Mouse (Mus musculus) forebrain, embryonic 15.5 days (tissue): Measurements from ENCODE around the gene Bcas3. TPM values are rescaled to one million over a fixed set of nuclear protein-coding genes. Genes with fewer than 3 reads are reported as not detected.

Experiments used
- ATAC-seq: fragments of 200-750 bp; cut with Nextera tagmentation; replicated peaks from 2 replicates; pipeline ENCODE4 v1.8.0; 2017; ENCODE audit warnings: mild to moderate bottlenecking, moderate TSS enrichment, moderate library complexity
- H3K27ac ChIP-seq: fragments of 300-500 bp; sonication (generic); replicated peaks from 2 replicates; pipeline ENCODE4 v1.5.1; 2015; ENCODE audit warnings: mild to moderate bottlenecking, inconsistent platforms
- H3K27me3 ChIP-seq: fragments of 300-500 bp; sonication (generic); 2 replicates; pipeline ENCODE4 v1.6.1; 2015; ENCODE audit warnings: inconsistent platforms
- H3K36me3 ChIP-seq: fragments of 300-500 bp; sonication (generic); 2 replicates; pipeline ENCODE4 v1.6.1; 2015; ENCODE audit warnings: mild to moderate bottlenecking, inconsistent platforms
- H3K4me1 ChIP-seq: fragments of 300-500 bp; sonication (generic); 2 replicates; pipeline ENCODE4 v1.6.1; 2015; ENCODE audit warnings: inconsistent platforms
- H3K4me2 ChIP-seq: fragments of 300-500 bp; sonication (generic); replicated peaks from 2 replicates; pipeline ENCODE4 v1.6.1; 2015; ENCODE audit warnings: mild to moderate bottlenecking, inconsistent platforms
- H3K4me3 ChIP-seq: fragments of 300-500 bp; sonication (generic); 2 replicates; pipeline ENCODE4 v1.5.1; 2015; ENCODE audit warnings: mild to moderate bottlenecking, inconsistent platforms
- H3K9ac ChIP-seq: fragments of 300-500 bp; sonication (generic); replicated peaks from 2 replicates; pipeline ENCODE4 v1.6.1; 2015; ENCODE audit warnings: mild to moderate bottlenecking, inconsistent platforms
- H3K9me3 ChIP-seq: fragments of 300-500 bp; sonication (generic); 2 replicates; pipeline ENCODE4 v1.6.1; 2016; ENCODE audit warnings: inconsistent platforms
- WGBS: fragments of 180-500 bp; shearing (Covaris S2); methylation state at CpG from one replicate; pipeline ENCODE4 v1.1.7; 2015; ENCODE audit warnings: mixed read lengths; 5-methylcytosine and 5-hydroxymethylcytosine counted together
- polyA plus RNA-seq: library from polyadenylated mRNA; unstranded; fragments of >200 nt; fragmentation: Nextera tagmentation; extraction: Ambion mirVana; gene quantifications from 2 replicates; pipeline ENCODE4 v1.2.1, GENCODE M21; 2015

Bcas3 gene
- polyA plus RNA-seq, 1 experiment from 2014 or later, result 30.1 TPM

GRCm38 (mm10) chr11:85565068-85565467, 212.1 kb downstream of the Bcas3 start:
- no peak overlapping the region for H3K27ac ChIP-seq
- H3K9me3 ChIP-seq, result no peaks in the 10 kb centered on the region
- H3K9ac ChIP-seq, result no peak overlapping the region
- 87% methylated on average over 2 of the region's 2 CpGs for WGBS
- no peak overlapping the region for H3K4me2 ChIP-seq
- no peaks in the 10 kb centered on the region for H3K4me1 ChIP-seq
- no peaks in the 10 kb centered on the region for H3K27me3 ChIP-seq
- no peak overlapping the region for H3K4me3 ChIP-seq
- no peaks in the 10 kb centered on the region for H3K36me3 ChIP-seq
- ATAC-seq, result no peak

DNA sequence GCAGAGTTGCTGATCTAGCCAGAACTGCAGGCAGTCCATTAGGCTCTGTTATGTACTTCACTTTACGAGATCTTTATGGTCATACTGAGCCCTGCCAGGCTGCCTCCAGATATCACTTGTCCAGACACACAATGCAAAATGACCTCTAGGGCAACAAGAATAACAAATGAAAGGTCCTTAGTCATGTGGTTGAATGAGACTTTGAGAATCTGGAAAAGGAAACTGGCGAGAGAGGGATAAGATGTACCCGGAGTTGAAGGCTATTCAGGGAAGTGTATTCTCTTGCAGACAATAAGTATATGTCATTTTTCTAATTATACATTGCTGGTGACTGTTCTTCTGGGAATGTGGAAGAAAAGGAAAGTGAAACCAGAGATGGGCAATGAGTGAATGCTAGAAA, 218.1 kb downstream of the Bcas3 start:
- H3K4me3 ChIP-seq, result no peak overlapping the region
- H3K4me1 ChIP-seq, result no peaks in the 10 kb centered on the region
- no peak overlapping the region for H3K27ac ChIP-seq
- no peak overlapping the region for H3K9ac ChIP-seq
- no peak overlapping the region for H3K4me2 ChIP-seq
- ATAC-seq, result no peak
- no peaks in the 10 kb centered on the region for H3K9me3 ChIP-seq
- H3K27me3 ChIP-seq, result no peaks in the 10 kb centered on the region
- H3K36me3 ChIP-seq, result no peaks in the 10 kb centered on the region
- WGBS, result 44% methylated on average over 3 of the region's 3 CpGs

GRCm38 (mm10) chr11:85571936-85572335, 219.0 kb downstream of the Bcas3 start:
- WGBS, result 10% methylated on average over 5 of the region's 5 CpGs
- no peak for ATAC-seq

DNA sequence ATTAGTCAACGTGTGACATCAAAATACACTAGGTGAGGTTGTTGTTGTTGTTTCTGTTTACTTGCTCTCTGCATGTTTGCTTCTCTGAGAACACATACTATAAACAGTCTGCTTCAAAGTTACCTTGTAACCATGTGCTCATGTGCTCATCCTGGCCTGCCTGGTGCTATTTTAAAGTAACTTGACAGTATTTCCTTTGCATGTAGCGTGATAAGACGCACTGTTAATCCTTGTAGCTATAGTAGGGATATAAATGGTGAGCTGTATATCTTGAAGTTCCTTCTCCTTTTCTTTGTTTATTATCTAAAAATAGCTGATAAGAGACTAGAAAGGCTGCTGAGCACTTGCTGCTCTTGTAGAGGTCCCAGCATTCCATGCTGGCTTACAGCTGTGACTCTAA, 219.6 kb downstream of the Bcas3 start:
- H3K36me3 ChIP-seq, result no peaks in the 10 kb centered on the region
- no peak overlapping the region for H3K9ac ChIP-seq
- no peaks in the 10 kb centered on the region for H3K4me1 ChIP-seq
- H3K4me3 ChIP-seq, result no peak overlapping the region
- H3K9me3 ChIP-seq, result no peaks in the 10 kb centered on the region
- no peak for ATAC-seq
- H3K27me3 ChIP-seq, result no peaks in the 10 kb centered on the region
- no peak overlapping the region for H3K4me2 ChIP-seq
- no peak overlapping the region for H3K27ac ChIP-seq
- 75% methylated on average over 3 of the region's 3 CpGs for WGBS

More at GRCm38 (mm10) chr11:85571936-85572335, 219.0 kb downstream of the Bcas3 start:
- no peaks in the 10 kb centered on the region for H3K9me3 ChIP-seq
- H3K4me1 ChIP-seq, result no peaks in the 10 kb centered on the region
- no peak overlapping the region for H3K27ac ChIP-seq
- no peak overlapping the region for H3K4me2 ChIP-seq
- no peaks in the 10 kb centered on the region for H3K36me3 ChIP-seq
- H3K4me3 ChIP-seq, result no peak overlapping the region
- H3K9ac ChIP-seq, result no peak overlapping the region
- no peaks in the 10 kb centered on the region for H3K27me3 ChIP-seq

- no peaks in the 10 kb centered on the region for H3K27me3 ChIP-seq
- no peak for ATAC-seq
- no peaks in the 10 kb centered on the region for H3K9me3 ChIP-seq
- no peak overlapping the region for H3K9ac ChIP-seq
- H3K4me1 ChIP-seq, result no peaks in the 10 kb centered on the region
- H3K36me3 ChIP-seq, result no peaks in the 10 kb centered on the region
- H3K4me2 ChIP-seq, result no peak overlapping the region
- no peak overlapping the region for H3K4me3 ChIP-seq
- no peak overlapping the region for H3K27ac ChIP-seq
- WGBS, result 12% methylated on average over 4 of the region's 4 CpGs
Measured at GRCm38 (mm10) chr11:85574496-85574895, 221.5 kb downstream of the Bcas3 start.

DNA sequence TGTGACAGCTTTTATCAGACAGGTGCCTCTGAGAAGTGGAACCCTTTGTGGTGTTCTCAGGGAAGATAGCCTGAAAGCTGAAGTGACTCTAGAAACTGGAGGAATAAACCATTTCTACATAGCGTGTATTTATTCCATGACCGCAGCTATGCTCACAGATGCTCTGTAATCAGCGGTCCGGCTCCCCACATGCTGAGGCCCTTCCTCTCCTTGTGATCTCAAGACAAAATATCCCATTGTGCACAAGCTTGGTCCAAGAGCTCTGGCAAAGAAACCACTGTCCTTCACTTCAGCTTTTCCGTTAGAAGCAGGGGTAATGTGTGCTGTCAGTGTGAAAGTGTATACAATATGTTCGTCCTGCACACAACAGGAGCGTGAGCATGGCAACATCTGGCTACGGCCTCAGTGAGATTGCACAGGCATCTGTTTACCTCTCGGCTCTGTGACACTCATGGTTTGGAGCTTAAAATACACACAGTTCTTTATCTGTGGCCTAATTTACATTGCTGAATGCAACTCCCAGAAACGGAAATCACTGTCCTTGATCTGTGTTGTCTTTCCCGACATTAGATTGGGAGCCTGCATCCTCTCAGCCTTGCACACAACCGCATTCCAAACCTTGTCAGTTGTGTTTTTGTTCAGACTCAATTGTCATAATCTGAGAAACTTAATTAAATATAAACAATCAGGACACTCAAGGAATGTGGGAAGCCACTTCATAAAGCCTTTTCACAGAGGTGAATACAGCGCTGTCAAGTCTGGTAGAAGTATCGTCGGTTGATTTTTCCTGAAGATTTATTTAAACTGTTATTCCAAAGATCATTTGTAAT, 225.1 kb downstream of the Bcas3 start:
- Histone ChIP-seq H3K4me3 (no peak overlapping the region), H3K4me1 (no peaks in the 10 kb centered on the region), H3K4me2 (no peak overlapping the region), H3K27ac (no peak overlapping the region), H3K9ac (no peak overlapping the region), H3K36me3 (no peaks in the 10 kb centered on the region), H3K27me3 (no peaks in the 10 kb centered on the region), H3K9me3 (no peaks in the 10 kb centered on the region)
- ATAC-seq, result no peak
- 47% methylated on average over 15 of the region's 15 CpGs for WGBS

GRCm38 (mm10) chr11:85584086-85584485, 231.1 kb downstream of the Bcas3 start:
- 46% methylated on average over 8 of the region's 8 CpGs for WGBS
- Histone ChIP-seq H3K4me2 (no peak overlapping the region), H3K27ac (no peak overlapping the region), H3K9ac (no peak overlapping the region), H3K4me1 (no peaks in the 10 kb centered on the region), H3K4me3 (no peak overlapping the region), H3K36me3 (no peaks in the 10 kb centered on the region), H3K9me3 (no peaks in the 10 kb centered on the region), H3K27me3 (no peaks in the 10 kb centered on the region)
- no peak for ATAC-seq

DNA sequence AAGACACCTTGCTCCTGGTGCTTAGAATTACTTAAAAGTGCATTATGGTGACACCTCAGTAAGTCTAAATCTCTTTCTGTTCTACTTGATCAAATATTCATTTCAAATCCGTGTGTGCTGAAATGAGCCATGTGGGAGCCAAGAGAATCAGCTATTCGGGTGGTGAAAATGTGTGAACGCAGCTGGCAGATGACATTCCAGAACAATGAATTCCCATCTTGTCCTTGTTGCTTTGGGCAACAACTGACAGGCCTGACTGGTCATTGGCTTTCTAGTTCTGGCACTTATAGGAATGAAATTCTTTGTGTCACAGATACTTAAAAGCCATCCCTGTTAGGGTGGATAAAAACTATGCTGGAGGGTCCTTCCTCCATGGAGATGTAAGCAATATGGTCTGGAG, 240.7 kb downstream of the Bcas3 start:
- no peak for ATAC-seq
- 67% methylated on average over 3 of the region's 3 CpGs for WGBS

DNA sequence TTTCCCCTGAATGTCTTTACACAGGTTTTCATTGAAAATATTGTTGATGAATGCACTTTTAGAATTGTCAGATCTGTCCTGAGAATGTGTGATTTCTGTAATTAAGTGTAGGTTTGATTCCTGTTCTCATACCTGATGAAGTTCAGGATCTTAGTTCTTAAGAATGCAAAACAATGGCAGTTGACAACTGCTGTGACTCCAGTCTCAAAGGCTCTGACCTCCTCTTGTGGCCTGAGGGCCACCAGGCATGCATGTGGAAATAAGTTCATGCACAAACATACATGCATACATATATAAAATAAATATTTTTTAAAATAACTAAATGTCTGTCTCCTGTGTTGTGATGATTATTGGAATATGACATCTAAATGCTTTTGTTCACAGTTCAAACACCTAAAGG, 246.3 kb downstream of the Bcas3 start:
- H3K36me3 ChIP-seq, result no peaks in the 10 kb centered on the region
- no peak overlapping the region for H3K9ac ChIP-seq
- no peak overlapping the region for H3K4me2 ChIP-seq
- H3K4me3 ChIP-seq, result no peak overlapping the region
- H3K27me3 ChIP-seq, result no peaks in the 10 kb centered on the region
- no peak for ATAC-seq
- H3K27ac ChIP-seq, result no peak overlapping the region
- H3K9me3 ChIP-seq, result no peaks in the 10 kb centered on the region
- H3K4me1 ChIP-seq, result no peaks in the 10 kb centered on the region

More for the DNA sequence above, 240.7 kb downstream of the Bcas3 start:
- H3K4me1 ChIP-seq, result no peaks in the 10 kb centered on the region
- no peak overlapping the region for H3K9ac ChIP-seq
- no peak overlapping the region for H3K27ac ChIP-seq
- H3K27me3 ChIP-seq, result no peaks in the 10 kb centered on the region
- H3K4me3 ChIP-seq, result no peak overlapping the region
- H3K36me3 ChIP-seq, result no peaks in the 10 kb centered on the region
- H3K9me3 ChIP-seq, result no peaks in the 10 kb centered on the region
- H3K4me2 ChIP-seq, result no peak overlapping the region

DNA sequence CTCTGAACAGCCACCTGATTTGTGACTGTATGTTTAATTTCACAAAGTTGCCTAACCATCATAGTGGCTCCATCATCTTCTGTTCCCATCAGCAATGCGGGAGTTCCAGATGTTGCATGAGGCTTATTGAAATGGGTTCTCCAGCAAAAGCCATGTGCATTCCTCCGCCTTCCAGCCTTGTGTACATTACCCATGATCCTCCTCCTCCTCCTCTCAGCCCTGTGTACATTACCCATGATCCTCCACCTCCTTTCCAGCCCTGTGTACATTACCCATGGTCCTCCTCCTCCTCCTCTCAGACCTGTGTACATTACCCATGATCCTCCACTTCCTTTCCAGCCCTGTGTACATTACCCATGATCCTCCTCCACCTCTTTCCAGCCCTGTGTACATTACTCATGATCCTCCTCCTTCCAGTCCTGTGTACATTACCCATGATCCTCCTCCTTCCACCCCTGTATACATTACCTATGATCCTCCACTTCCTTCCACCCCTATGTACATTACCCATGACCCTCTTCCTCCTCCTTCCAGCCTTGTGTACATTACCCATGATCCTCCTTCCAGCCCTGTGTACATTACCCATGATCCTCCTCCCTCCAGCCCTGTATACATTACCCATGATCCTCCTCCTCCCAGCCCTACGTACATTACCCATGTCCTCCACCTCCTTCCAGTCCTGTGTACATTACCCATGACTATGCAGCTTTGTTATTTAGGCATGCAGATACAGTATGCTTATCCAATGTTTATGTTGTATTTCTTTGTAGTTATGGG, 250.8 kb downstream of the Bcas3 start:
- no peak overlapping the region for H3K9ac ChIP-seq
- H3K27ac ChIP-seq, result no peak overlapping the region
- no peak for ATAC-seq
- H3K36me3 ChIP-seq, result no peaks in the 10 kb centered on the region
- no peak overlapping the region for H3K4me3 ChIP-seq
- H3K4me2 ChIP-seq, result no peak overlapping the region
- 89% methylated on average over 3 of the region's 3 CpGs for WGBS
- no peaks in the 10 kb centered on the region for H3K4me1 ChIP-seq
- H3K9me3 ChIP-seq, result no peaks in the 10 kb centered on the region
- no peaks in the 10 kb centered on the region for H3K27me3 ChIP-seq

DNA sequence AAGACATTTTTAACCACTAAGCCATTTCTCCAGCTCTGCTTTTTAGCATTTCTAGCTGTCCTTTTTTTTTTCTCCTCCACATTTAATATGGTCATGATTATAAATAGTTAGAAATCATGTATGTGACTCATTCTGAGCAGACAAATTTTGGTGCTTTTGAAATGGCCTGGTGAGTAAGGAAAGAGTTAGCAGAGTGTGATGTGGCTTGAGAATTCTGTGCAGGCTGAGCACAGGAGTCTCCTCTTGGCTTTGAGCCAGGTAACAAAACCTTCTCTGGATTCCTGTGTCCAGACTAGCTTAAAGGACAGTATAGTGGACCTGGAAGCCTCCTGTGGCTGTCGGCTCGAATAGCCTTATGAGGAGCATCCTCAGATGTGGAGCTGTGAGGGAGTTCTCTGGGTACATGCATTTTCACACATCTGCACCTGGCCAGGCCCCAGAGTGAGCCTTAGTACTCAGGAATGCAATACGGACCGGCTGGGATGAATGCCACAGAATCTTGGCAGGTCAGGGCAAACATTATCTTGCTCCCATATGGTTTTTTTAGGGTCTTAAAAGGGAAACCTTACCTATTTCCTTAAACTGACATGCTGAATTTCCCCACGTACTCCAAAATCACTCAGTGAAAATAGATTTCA, 256.5 kb downstream of the Bcas3 start:
- 68% methylated on average over 5 of the region's 5 CpGs for WGBS
- H3K9ac ChIP-seq, result no peak overlapping the region
- H3K9me3 ChIP-seq, result no peaks in the 10 kb centered on the region
- no peak for ATAC-seq
- peaks cover 2% of the 10 kb centered on the region; the same call in 1 of the 2 replicates for H3K4me1 ChIP-seq
- no peak overlapping the region for H3K4me2 ChIP-seq
- no peak overlapping the region for H3K27ac ChIP-seq
- H3K27me3 ChIP-seq, result no peaks in the 10 kb centered on the region
- H3K36me3 ChIP-seq, result no peaks in the 10 kb centered on the region
- H3K4me3 ChIP-seq, result no peak overlapping the region

DNA sequence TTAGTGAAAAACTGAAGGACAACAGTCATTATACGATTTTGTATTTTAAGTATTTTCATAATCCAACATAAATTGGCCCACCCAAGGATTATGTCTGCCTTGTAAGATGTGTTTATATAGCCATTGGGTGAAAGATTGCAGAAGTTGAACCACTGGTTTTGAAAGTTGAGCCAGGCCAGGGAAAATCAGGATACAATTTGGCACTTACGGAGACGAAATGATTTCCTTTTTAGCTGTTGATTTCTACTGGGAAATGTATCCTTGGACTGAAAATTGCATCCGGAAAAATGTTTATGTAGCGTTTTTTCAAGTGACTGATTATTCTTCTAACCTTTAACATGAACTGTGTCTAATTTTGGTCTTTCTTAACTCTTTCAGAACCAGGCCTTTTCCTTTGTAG, 260.1 kb downstream of the Bcas3 start:
- H3K4me3 ChIP-seq, result no peak overlapping the region
- H3K9ac ChIP-seq, result no peak overlapping the region
- H3K36me3 ChIP-seq, result no peaks in the 10 kb centered on the region
- no peak for ATAC-seq
- H3K9me3 ChIP-seq, result no peaks in the 10 kb centered on the region
- 80% methylated on average over 5 of the region's 5 CpGs for whole genome bisulfite sequencing
- H3K4me2 ChIP-seq, result no peak overlapping the region
- no peak overlapping the region for H3K27ac ChIP-seq
- H3K27me3 ChIP-seq, result no peaks in the 10 kb centered on the region
- H3K4me1 ChIP-seq, result peaks cover 2% of the 10 kb centered on the region; the same call in 1 of the 2 replicates
